Mouse (Mus musculus) frontal cortex, adult (tissue): ENCODE results near the gene Camk1g.

Experiments
- ATAC-seq: cut with Nextera tagmentation; 2 replicates; pipeline ENCODE4 v1.9.2; 2017; ENCODE audit warnings: mild to moderate bottlenecking, moderate library complexity, mixed read lengths; ENCODE audit not compliant: low TSS enrichment

Camk1g gene

DNA sequence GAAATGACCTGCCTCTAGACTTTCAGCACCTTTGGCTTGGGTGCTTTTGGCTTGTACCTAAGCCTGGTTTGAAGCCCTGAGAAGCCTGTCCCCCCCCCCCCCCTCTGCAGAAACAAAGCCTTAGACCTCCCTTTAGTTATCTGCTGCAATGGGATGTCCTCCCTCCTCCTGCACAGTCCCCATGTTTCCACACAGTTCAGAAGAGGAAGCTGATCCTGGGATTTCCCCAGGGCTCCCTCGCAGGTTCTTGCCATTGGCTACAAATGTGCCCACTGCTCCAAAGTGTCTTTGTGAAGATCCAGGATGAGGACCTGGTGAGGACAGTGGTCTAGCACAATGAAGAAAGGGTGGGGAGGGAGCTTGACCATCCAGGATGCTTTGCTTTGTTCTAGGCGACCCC lies 67.0 kb downstream of the Camk1g start:
- ATAC-seq, result no peak

DNA sequence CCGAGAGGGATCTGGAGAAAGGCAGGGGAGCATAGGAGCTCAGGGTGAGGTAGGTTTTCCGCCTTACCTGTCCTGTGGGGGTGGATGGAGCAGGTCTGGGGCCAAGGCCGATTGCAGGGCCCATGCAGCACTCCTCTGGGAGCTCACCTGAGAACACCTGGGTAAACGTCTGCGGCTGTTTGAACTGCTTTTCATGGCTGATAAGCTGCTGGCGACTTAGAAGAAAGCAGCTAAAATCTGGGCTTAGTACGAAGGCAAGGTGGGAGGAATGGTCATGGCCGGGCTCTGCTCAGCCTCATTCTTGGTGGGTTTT lies 68.0 kb downstream of the Camk1g start:
- ATAC-seq, result no peak

DNA sequence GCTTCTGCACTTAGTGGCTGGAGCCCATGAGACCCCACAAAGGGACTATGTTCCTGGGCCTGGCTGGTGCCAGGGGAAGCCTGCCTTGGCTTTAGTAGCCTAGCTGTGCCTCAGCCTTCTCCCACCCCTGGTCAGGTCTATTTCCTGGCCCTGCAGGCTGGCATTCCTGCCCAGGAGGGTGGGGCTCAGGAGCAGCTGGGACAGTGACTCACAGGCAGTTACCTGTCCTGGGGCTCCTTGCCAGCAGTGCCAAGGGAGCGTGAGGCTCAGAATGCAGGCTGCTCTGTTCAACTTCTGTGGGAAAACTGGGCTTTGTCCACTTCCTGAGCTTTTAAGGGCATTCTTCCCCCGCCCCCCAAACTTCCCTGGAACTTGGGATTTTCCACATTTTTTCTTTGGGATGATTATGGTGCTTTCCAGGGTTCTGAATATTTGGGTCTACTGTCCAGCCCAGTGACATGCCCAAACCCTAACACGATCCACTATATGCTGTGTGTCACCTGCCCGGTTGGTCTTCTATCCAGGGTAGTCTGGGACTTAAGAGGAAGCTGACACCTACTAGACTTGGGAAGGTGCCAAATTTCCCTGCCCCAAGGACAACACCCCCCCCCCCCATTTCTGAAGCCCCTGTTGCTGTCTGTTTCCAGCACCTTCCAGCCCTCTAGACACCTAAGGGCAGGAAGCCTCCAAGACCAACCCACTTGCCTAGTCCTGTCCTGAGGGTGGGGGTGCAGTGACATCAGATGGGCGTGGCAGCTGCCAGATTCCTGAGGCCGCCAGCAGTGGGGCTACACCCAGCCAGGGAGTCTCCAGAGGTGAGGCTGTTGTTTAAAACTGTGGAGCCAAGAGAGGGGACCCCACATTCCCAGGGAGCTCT lies 68.6 kb downstream of the Camk1g start:
- ATAC-seq, result no peak

DNA sequence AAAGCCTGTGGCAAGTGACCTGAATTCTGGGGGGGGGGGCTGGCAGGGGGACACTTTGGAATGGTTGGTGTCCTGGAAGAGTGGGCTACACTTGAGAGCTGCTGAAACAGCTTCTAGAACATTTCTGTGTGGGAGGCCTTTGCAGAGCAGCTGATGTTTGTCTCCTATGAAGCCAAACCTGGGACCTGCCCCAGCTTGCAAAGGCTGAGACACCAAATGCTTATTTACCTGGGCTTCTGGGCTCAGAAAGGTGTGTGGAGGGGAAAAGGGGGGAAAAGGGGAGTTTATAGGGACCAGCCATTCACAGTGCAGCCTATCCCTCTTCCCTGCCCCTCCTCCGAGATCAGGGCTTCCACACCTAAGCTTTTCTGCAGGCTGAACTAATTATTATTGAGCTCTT lies 70.1 kb downstream of the Camk1g start:
- ATAC-seq, result no peak

DNA sequence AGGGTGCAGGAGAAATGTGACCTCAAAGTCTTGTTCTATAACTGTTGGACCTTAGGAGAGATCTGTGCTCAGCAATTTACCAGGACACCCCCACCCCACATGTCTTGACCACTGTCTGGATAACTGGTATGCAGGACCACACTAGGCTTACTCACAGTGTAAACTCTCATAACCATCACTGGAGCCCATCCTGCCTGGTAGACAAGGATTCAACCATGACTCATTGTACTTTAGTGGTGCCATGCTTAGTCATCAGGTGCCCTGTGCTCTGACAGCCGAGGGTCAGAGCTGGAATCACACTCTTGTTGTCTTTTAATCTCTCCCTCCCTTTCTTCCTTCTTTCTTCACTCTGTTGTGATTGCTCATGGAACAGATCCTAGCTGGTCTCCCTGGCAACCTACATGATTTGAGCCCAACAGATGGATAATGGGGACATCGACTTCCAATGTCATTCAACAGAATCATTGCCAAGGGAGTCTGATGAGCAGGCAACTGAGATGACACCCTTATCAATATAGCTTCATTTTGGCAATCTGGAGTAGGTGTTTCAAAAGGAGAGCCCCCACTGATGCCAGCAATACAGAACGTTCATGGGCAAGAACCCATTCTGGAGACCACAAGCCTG lies 71.8 kb downstream of the Camk1g start:
- no peak for ATAC-seq
